In genomic region chr5:35396976-35397641, GRCm38 (mm10) we compare ENCODE assay signal across 12 mouse cellular contexts. TPM values are rescaled to one million over a fixed set of nuclear protein-coding genes. Genes with fewer than 3 reads are reported as not detected.
A peak's percentile ranks its signal among the peaks of the same experiment; 100 is the strongest.
DNase-seq lines count a peak whose midpoint lies in the region; ATAC-seq and TF ChIP-seq lines count a peak whose summit lies in the region.
"Had no signal": no experiment of that assay in that cellular context is flagged by ENCODE, and none has a peak within 500 bp of the region (broad histone marks: within the 10 kb centered on the region; RNA-seq: fewer than 3 reads in every experiment).

No protein-coding gene starts in this region.

- no peak for DNase-seq in heart, postnatal 10 days
- DNase-seq in testis, postnatal 10 days (ENCODE audit: low spot score), result no peak
- no peak for DNase-seq in left cerebral cortex, postnatal 4 days
- DNase-seq in cerebellum, adult 11 months, result no peak
- no peak for DNase-seq in gastrocnemius, postnatal 10 days
- DNase-seq: thymus, adult 18-20 months had no signal

- peaks cover 18% of the 10 kb centered on the region for H3K4me1 ChIP-seq in heart, embryonic 15.5 days (replicated peaks)
- H3K4me1 ChIP-seq in testis, adult 2 months (ENCODE audit: control insufficient read depth, insufficient read depth, low read length), result peaks cover 25% of the 10 kb centered on the region
- H3K4me1 ChIP-seq in limb, embryonic 12.5 days (replicated peaks), result peaks cover 26% of the 10 kb centered on the region

- intact Hi-C loops in heart, postnatal 10 days (cut with DNase I), result no loop called here
- intact Hi-C loops in left cerebral cortex, postnatal 4 days (cut with DNase I), result no loop called here

- H3K4me3 ChIP-seq in heart, embryonic 15.5 days, result peak overlapping the region; percentile 21
- H3K4me3 ChIP-seq in testis, adult 2 months (ENCODE audit: control insufficient read depth, low read depth, low read length), result peak overlapping the region; percentile 58
- H3K4me3 ChIP-seq in limb, embryonic 12.5 days (replicated peaks), result peak overlapping the region; percentile 26

- no peak for TF ChIP-seq POLR2A in testis, adult 2 months (IDR thresholded peaks at IDR 0.05; ENCODE audit: control insufficient read depth, low read depth, low read length)

- H3K36me3 ChIP-seq in heart, embryonic 15.5 days, result no peaks in the 10 kb centered on the region
- H3K36me3 ChIP-seq in testis, adult 2 months (ENCODE audit: control insufficient read depth, insufficient read depth, low read length), result no peaks in the 10 kb centered on the region
- H3K36me3 ChIP-seq in limb, embryonic 12.5 days, result no peaks in the 10 kb centered on the region

- peaks cover 96% of the 10 kb centered on the region for H3K27me3 ChIP-seq in heart, embryonic 15.5 days
- 0 out of 2 replicates have a peak, but pooled peaks cover 2% of the 10 kb centered on the region for H3K27me3 ChIP-seq in testis, adult 2 months (ENCODE audit: control insufficient read depth, insufficient read depth, low read length)
- peaks cover 98% of the 10 kb centered on the region for H3K27me3 ChIP-seq in limb, embryonic 12.5 days

- H3K4me2 ChIP-seq in heart, embryonic 15.5 days, result peak overlapping the region; percentile 23; the same call in 1 of the 2 replicates
- H3K4me2 ChIP-seq in limb, embryonic 12.5 days, result peak overlapping the region; percentile 49

- H3K27ac ChIP-seq in heart, embryonic 15.5 days, result no peak overlapping the region
- no peak overlapping the region for H3K27ac ChIP-seq in testis, adult 2 months (ENCODE audit: control insufficient read depth, insufficient read depth, low read depth, low read length)
- H3K27ac ChIP-seq in limb, embryonic 12.5 days, result no peak overlapping the region
- H3K27ac ChIP-seq: macrophage had no signal

- no peak overlapping the region for H3K9ac ChIP-seq in heart, embryonic 15.5 days
- no peak overlapping the region for H3K9ac ChIP-seq in limb, embryonic 12.5 days (replicated peaks)

- WGBS in heart, embryonic 15.5 days, result under 1% methylated on average over 57 of the region's 57 CpGs
- under 1% methylated on average over 57 of the region's 57 CpGs for WGBS in limb, embryonic 12.5 days

- no peak for TF ChIP-seq CTCF in testis, adult 2 months (IDR thresholded peaks at IDR 0.05; ENCODE audit: control insufficient read depth, insufficient read depth, insufficient replicate concordance, low read depth, low read length)

- H3K9me3 ChIP-seq in heart, embryonic 15.5 days (replicated peaks), result no peaks in the 10 kb centered on the region
- no peaks in the 10 kb centered on the region for H3K9me3 ChIP-seq in limb, embryonic 12.5 days

- ATAC-seq in heart, embryonic 15.5 days (replicated peaks; ENCODE audit: insufficient number of reproducible peaks, insufficient read depth, low FRiP score, low read depth), result no peak
- ATAC-seq in limb, embryonic 12.5 days (ENCODE audit: insufficient number of reproducible peaks, insufficient read depth, low FRiP score, low TSS enrichment, low read depth), result no peak

RNA-seq across cellular contexts. Expression of gene Hmx1, which starts 8.2 kb away (rescaled TPM):
- 0.90 TPM in 1 of 2 replicates, not detected in the other for polyA plus RNA-seq in heart, embryonic 15.5 days (2015; fragmentation: Nextera tagmentation; extraction: Ambion mirVana)
- not detected for total RNA-seq in heart, postnatal 10 days (2021)
- polyA plus RNA-seq in testis, adult 2 months (2012; rRNA removed), result 19.1 and 24.0 TPM in 2 replicates
- polyA plus RNA-seq in limb, embryonic 12.5 days (2016; fragmentation: Nextera tagmentation; extraction: Ambion mirVana), result 0.60 and 0.75 TPM in 2 replicates
- not detected for total RNA-seq in left cerebral cortex, postnatal 4 days (2021)
- total RNA-seq in gastrocnemius, postnatal 10 days (2021), result not detected
- total RNA-seq: heart, adult 8-10 months; layer of hippocampus, postnatal 25 days had no signal
- polyA plus RNA-seq: macrophage had no signal
